Mouse (Mus musculus): Measurements from ENCODE around the gene Trim26. TPM values are rescaled to one million over a fixed set of nuclear protein-coding genes. Genes with fewer than 3 reads are reported as not detected.
A peak's percentile ranks its signal among the peaks of the same experiment; 100 is the strongest.

The Trim26 gene
- polyA plus RNA-seq, 1 experiment from 2014 or later, result 41.7 TPM

DNA sequence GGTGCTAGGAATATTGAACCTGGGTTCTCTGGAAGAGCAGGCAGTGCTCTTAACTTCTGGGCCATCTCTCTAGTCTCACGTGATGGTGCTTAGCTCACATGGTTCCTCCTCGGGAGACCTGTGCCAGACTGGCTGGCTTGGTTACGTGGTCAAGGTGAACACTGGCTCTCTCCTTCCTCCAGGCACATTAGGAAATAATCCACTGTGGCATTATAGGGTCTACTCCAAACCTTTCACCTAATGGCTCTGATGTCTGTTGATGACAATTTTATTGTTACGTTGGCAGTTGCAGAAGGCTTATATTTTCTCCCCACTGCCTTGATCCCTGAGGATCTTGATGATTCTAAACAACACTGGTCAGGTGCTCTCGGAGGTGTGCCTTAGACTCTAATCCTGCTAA, 12.0 kb downstream of the Trim26 start:
- Histone ChIP-seq H3K4me3 (ENCODE audit: low read length) (no peak overlapping the region), H3K27ac (ENCODE audit: low read length) (no peak overlapping the region), H3K27me3 (ENCODE audit: insufficient read depth, low read length) (no peaks in the 10 kb centered on the region), H3K9me3 (ENCODE audit: low read length) (no peaks in the 10 kb centered on the region), H3K4me1 (ENCODE audit: insufficient read depth, low read length) (0 out of 2 replicates have a peak, but pooled peaks cover 4% of the 10 kb centered on the region), H3K9ac (replicated peaks; ENCODE audit: low read length) (no peak overlapping the region), H3K4me2 (replicated peaks; ENCODE audit: low read depth, low read length) (no peak overlapping the region), H3K36me3 (ENCODE audit: insufficient read depth, low read length) (peaks cover 33% of the 10 kb centered on the region)
- 82% methylated on average over 5 of the region's 5 CpGs for WGBS
- no peak for ATAC-seq (ENCODE audit: low FRiP score, low TSS enrichment)

DNA sequence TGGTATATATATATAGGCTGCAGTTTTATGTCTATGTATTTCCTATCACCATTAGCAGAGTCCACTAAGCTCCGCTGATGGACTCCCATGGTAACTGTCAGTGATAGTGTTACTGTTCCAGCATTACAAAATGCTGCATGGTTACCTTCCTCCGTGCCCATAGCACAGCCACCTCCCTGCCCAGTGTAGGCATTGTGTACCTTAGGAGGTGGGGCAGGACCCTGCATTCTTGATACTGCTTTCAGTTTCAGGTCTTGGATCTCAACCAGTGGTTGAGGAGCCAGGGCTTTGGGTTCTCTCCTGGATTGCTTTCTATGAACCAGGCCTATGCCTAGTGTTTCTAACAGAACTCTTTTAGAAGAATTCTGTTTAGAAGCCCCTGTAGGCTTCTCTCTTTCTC, 13.1 kb downstream of the Trim26 start:
- Histone ChIP-seq H3K4me2 (replicated peaks; ENCODE audit: low read depth, low read length) (no peak overlapping the region), H3K9ac (replicated peaks; ENCODE audit: low read length) (no peak overlapping the region), H3K4me1 (ENCODE audit: insufficient read depth, low read length) (no peaks in the 10 kb centered on the region), H3K27ac (ENCODE audit: low read length) (no peak overlapping the region), H3K36me3 (ENCODE audit: insufficient read depth, low read length) (peaks cover 44% of the 10 kb centered on the region), H3K4me3 (ENCODE audit: low read length) (no peak overlapping the region), H3K27me3 (ENCODE audit: insufficient read depth, low read length) (no peaks in the 10 kb centered on the region), H3K9me3 (ENCODE audit: low read length) (no peaks in the 10 kb centered on the region)
- 91% methylated on average over 2 of the region's 2 CpGs for WGBS
- no peak for ATAC-seq (ENCODE audit: low FRiP score, low TSS enrichment)

DNA sequence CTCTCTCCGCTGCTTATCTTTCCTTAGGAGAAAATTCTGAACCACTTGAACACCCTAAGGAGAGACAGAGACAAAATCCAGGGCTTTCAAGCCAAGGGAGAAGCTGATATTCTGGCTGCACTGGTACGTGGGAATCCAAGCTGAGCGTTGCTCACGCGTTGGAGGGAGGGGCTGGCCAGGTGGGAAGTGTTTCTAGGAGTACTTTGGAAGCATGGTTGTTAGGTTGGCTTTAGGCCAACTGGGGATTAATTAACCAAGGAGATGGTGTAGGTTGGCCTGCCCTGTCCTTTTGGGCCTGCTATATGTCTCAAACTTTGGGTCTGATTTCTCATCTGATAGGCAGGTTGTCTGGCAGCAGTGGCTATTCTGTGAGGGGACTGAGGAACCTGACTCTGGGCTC, 14.3 kb downstream of the Trim26 start:
- no peaks in the 10 kb centered on the region for H3K4me1 ChIP-seq (ENCODE audit: insufficient read depth, low read length)
- H3K9me3 ChIP-seq (ENCODE audit: low read length), result no peaks in the 10 kb centered on the region
- no peak overlapping the region for H3K27ac ChIP-seq (ENCODE audit: low read length)
- 69% methylated on average over 5 of the region's 5 CpGs for WGBS
- ATAC-seq (ENCODE audit: low FRiP score, low TSS enrichment), result no peak
- H3K36me3 ChIP-seq (ENCODE audit: insufficient read depth, low read length), result peaks cover 54% of the 10 kb centered on the region
- H3K9ac ChIP-seq (replicated peaks; ENCODE audit: low read length), result no peak overlapping the region
- H3K4me3 ChIP-seq (ENCODE audit: low read length), result no peak overlapping the region
- H3K27me3 ChIP-seq (ENCODE audit: insufficient read depth, low read length), result no peaks in the 10 kb centered on the region
- no peak overlapping the region for H3K4me2 ChIP-seq (replicated peaks; ENCODE audit: low read depth, low read length)

DNA sequence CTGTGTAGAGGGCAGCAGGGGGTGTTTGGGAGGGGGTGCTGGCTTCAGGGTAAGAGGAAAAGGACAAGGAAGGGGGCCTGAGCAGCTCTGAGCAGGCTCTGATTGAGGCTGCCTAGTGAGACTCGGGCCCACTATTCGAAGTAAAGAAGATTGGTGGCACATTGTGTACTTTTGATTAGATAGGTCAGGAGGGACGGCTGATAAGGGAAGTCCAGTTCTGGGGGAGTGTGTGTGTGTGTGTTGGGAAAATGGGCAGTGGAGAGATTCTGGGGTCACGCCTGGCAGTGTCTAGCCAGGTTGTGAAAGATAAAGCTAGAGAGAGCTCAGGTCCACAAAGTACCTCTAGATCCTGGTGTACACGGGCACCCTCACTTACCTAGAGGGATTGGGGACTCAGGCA, 14.7 kb downstream of the Trim26 start:
- no peak overlapping the region for H3K4me2 ChIP-seq (replicated peaks; ENCODE audit: low read depth, low read length)
- H3K4me3 ChIP-seq (ENCODE audit: low read length), result no peak overlapping the region
- H3K4me1 ChIP-seq (ENCODE audit: insufficient read depth, low read length), result no peaks in the 10 kb centered on the region
- WGBS, result 84% methylated on average over 5 of the region's 5 CpGs
- H3K27ac ChIP-seq (ENCODE audit: low read length), result no peak overlapping the region
- no peak overlapping the region for H3K9ac ChIP-seq (replicated peaks; ENCODE audit: low read length)
- no peaks in the 10 kb centered on the region for H3K27me3 ChIP-seq (ENCODE audit: insufficient read depth, low read length)
- no peaks in the 10 kb centered on the region for H3K9me3 ChIP-seq (ENCODE audit: low read length)
- peaks cover 59% of the 10 kb centered on the region for H3K36me3 ChIP-seq (ENCODE audit: insufficient read depth, low read length)
- no peak for ATAC-seq (ENCODE audit: low FRiP score, low TSS enrichment)

DNA sequence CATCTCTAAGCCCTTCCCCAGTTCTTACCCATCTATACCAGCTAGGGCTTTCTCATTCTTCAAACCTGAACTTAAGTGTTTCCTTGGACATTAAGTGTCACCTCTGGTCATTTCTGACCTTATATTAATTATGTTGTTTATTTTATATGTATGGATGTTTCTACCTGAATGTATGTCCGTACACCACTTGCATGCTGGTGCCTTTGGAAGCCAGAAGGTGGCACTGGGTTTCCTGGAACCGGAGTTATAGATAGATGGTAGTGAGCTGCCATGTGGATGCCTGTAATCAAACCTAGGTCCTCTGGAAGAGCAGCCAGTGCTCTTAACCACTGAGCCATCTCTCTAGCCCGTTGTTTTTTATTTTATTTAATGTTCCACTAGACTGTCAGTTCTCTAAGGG, 18.6 kb downstream of the Trim26 start:
- Histone ChIP-seq H3K9me3 (ENCODE audit: low read length) (no peaks in the 10 kb centered on the region), H3K36me3 (ENCODE audit: insufficient read depth, low read length) (peaks cover 77% of the 10 kb centered on the region), H3K27me3 (ENCODE audit: insufficient read depth, low read length) (no peaks in the 10 kb centered on the region), H3K4me1 (ENCODE audit: insufficient read depth, low read length) (no peaks in the 10 kb centered on the region), H3K9ac (replicated peaks; ENCODE audit: low read length) (no peak overlapping the region), H3K4me3 (ENCODE audit: low read length) (no peak overlapping the region), H3K27ac (ENCODE audit: low read length) (no peak overlapping the region), H3K4me2 (replicated peaks; ENCODE audit: low read depth, low read length) (no peak overlapping the region)
- no peak for ATAC-seq (ENCODE audit: low FRiP score, low TSS enrichment)
- 88% methylated on average over 3 of the region's 3 CpGs for whole genome bisulfite sequencing

DNA sequence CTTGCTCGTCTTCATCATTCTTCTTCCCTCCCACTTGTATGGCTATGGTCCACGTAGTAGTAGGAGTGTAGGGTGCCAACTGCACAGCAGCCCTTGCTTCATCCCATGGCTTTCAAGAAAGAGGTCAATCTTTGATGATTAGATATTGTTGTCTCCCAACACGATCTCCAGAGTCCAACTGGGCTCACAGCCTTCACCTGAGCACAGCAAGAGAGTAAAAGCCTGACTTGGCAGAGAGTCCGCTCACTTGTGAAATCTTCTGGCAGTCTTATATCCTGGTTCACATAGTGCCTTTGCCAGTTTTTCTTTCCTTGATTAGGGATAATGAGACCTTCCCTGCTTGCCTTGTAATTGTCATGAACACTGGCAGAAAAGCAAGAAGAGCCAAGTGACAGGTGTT, 19.3 kb downstream of the Trim26 start:
- no peaks in the 10 kb centered on the region for H3K4me1 ChIP-seq (ENCODE audit: insufficient read depth, low read length)
- no peak for ATAC-seq (ENCODE audit: low FRiP score, low TSS enrichment)
- 93% methylated on average over 4 of the region's 4 CpGs for WGBS
- no peak overlapping the region for H3K9ac ChIP-seq (replicated peaks; ENCODE audit: low read length)
- no peak overlapping the region for H3K4me3 ChIP-seq (ENCODE audit: low read length)
- peaks cover 70% of the 10 kb centered on the region for H3K36me3 ChIP-seq (ENCODE audit: insufficient read depth, low read length)
- H3K4me2 ChIP-seq (replicated peaks; ENCODE audit: low read depth, low read length), result no peak overlapping the region
- no peaks in the 10 kb centered on the region for H3K27me3 ChIP-seq (ENCODE audit: insufficient read depth, low read length)
- no peak overlapping the region for H3K27ac ChIP-seq (ENCODE audit: low read length)
- H3K9me3 ChIP-seq (ENCODE audit: low read length), result no peaks in the 10 kb centered on the region

DNA sequence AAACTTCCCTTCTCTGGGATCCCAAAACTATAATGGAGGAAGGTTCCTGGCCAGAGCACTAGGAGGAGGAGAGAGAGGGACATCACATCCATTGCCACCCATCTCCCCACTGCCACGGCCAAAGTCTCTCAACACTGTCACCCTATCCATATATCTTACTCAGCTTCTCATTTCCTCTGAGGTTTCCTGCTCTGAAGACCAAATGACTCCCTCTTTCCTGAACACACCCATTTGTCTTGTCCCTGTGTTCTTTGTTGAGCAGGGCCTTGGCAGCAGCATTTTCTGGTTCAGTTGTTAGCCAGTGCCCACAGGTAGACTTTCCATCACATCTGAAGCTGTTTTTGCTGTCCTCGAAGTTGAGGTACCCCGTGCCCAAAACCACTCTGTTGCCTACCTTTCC, 21.2 kb downstream of the Trim26 start:
- Histone ChIP-seq H3K27me3 (ENCODE audit: insufficient read depth, low read length) (no peaks in the 10 kb centered on the region), H3K36me3 (ENCODE audit: insufficient read depth, low read length) (peaks cover 53% of the 10 kb centered on the region), H3K4me3 (ENCODE audit: low read length) (no peak overlapping the region), H3K27ac (ENCODE audit: low read length) (no peak overlapping the region), H3K4me1 (ENCODE audit: insufficient read depth, low read length) (no peaks in the 10 kb centered on the region), H3K9me3 (ENCODE audit: low read length) (no peaks in the 10 kb centered on the region), H3K4me2 (replicated peaks; ENCODE audit: low read depth, low read length) (no peak overlapping the region), H3K9ac (replicated peaks; ENCODE audit: low read length) (no peak overlapping the region)
- ATAC-seq (ENCODE audit: low FRiP score, low TSS enrichment), result no peak
- WGBS, result 78% methylated on average over 3 of the region's 3 CpGs

DNA sequence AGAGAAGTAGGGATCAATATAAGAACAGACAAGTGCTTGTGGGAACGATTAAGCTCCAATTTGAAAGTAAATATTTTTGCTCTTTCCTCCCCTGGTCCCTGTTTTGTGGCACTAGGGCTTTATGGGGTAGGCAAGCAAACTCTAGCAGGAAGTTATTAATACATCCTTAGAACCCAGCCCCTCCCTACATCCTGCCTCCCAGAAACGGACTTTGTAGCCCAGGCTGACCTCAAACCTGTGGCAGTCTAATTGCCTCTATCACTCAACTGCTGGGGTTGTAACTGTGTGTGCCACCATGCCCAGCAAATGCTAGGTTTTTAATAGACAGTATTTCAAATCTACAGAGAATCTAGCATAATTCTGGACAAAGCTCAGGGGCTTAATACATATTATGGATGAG, 24.7 kb downstream of the Trim26 start:
- no peak overlapping the region for H3K27ac ChIP-seq (ENCODE audit: low read length)
- WGBS, result 38% methylated on average over 2 of the region's 2 CpGs

DNA sequence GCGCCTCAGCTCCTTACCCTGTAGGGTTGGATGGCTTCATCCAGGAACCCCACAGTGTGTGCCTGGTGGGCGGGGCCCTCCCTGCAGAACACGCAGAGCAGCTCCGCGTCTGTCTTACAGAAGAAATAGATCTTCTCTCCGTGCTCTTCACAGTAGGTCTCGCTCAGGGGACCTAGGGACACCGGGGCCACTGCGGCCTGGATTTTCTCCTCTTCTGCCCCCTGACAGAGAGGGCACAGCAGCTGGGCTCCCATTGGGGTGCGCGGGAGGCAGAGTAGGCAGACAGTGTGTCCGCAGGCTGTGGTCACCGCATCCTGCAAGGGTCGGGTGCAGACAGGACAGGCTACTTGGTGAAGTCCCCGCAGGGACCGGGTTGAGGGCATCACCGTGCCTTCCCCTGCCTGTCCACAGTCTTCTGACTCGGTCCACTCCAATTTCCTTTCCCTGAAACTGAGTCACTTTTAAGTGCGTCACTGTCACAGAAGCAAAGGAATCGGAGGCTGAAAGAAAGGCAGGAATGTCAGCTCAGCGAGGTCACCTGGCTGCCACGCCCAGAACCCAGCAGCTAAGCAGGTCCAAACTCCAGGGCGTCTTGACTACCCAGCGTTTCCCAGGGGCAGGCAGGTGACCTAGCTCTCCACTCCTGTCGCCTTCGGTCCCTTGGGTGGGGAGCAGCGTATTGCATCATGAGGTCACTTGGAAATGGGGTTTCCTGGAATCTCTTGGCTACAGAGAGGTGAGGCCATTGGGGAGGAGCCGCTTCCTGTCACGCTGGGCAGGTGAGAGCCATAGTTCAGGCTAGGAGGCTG, 30.0 kb downstream of the Trim26 start, which contains the start of gene Trim15:
Trim15 (minus strand) TSS at position 492 of the 809 bp plus-strand sequence.
- no peaks in the 10 kb centered on the region for H3K9me3 ChIP-seq (ENCODE audit: low read length)
- peak within 1 kb of the TSS; percentile 29 for H3K4me3 ChIP-seq (ENCODE audit: low read length)
- ATAC-seq (ENCODE audit: low FRiP score, low TSS enrichment), result no peak
- H3K36me3 ChIP-seq (ENCODE audit: insufficient read depth, low read length), result no peaks in the 10 kb centered on the region
- peaks cover 4% of the 10 kb centered on the region; the same call in 1 of the 2 replicates for H3K4me1 ChIP-seq (ENCODE audit: insufficient read depth, low read length)
- no peak within 1 kb of the TSS; the same call in 1 of the 2 replicates for H3K9ac ChIP-seq (replicated peaks; ENCODE audit: low read length)
- no peak within 1 kb of the TSS for H3K27ac ChIP-seq (ENCODE audit: low read length)
- H3K27me3 ChIP-seq (ENCODE audit: insufficient read depth, low read length), result peaks cover 26% of the 10 kb centered on the region
- 10% methylated on average over 29 of the region's 29 CpGs for WGBS
- H3K4me2 ChIP-seq (replicated peaks; ENCODE audit: low read depth, low read length), result peak within 1 kb of the TSS; percentile 47

More for the DNA sequence above, 24.7 kb downstream of the Trim26 start:
- Histone ChIP-seq H3K4me1 (ENCODE audit: insufficient read depth, low read length) (peaks cover 2% of the 10 kb centered on the region; the same call in 1 of the 2 replicates), H3K36me3 (ENCODE audit: insufficient read depth, low read length) (peaks cover 19% of the 10 kb centered on the region), H3K4me3 (ENCODE audit: low read length) (no peak overlapping the region), H3K27me3 (ENCODE audit: insufficient read depth, low read length) (peaks cover 16% of the 10 kb centered on the region), H3K9ac (replicated peaks; ENCODE audit: low read length) (no peak overlapping the region), H3K9me3 (ENCODE audit: low read length) (no peaks in the 10 kb centered on the region), H3K4me2 (replicated peaks; ENCODE audit: low read depth, low read length) (no peak overlapping the region)
- ATAC-seq (ENCODE audit: low FRiP score, low TSS enrichment), result no peak

DNA sequence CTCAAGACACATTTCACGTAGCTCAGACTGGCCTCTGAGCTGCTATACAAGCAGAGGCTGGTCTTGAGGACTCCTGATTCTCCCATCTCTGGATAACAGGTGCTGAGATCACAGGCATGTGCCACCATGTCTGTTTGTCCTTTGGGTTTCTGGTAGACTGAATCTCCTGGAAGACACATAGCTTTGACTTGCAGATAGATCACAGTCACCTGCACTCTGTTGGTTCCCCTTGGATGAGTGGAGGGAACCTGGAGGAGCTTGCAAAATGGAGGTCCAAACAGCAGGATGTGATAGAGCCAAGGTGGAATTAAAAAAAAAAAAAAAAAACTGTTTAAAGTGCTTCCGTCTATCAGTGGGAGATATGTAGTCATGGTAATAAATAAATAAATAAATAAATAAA, 31.9 kb downstream of the Trim26 start:
- Histone ChIP-seq H3K4me3 (ENCODE audit: low read length) (no peak overlapping the region), H3K27ac (ENCODE audit: low read length) (no peak overlapping the region)
- 90% methylated on average over 2 of the region's 2 CpGs for WGBS

More for the DNA sequence above, 31.9 kb downstream of the Trim26 start:
- no peak overlapping the region for H3K4me2 ChIP-seq (replicated peaks; ENCODE audit: low read depth, low read length)
- H3K9me3 ChIP-seq (ENCODE audit: low read length), result no peaks in the 10 kb centered on the region
- H3K36me3 ChIP-seq (ENCODE audit: insufficient read depth, low read length), result no peaks in the 10 kb centered on the region
- ATAC-seq (ENCODE audit: low FRiP score, low TSS enrichment), result no peak
- peaks cover 26% of the 10 kb centered on the region for H3K27me3 ChIP-seq (ENCODE audit: insufficient read depth, low read length)
- H3K4me1 ChIP-seq (ENCODE audit: insufficient read depth, low read length), result peaks cover 4% of the 10 kb centered on the region; the same call in 1 of the 2 replicates
- H3K9ac ChIP-seq (replicated peaks; ENCODE audit: low read length), result no peak overlapping the region

Data from kidney, embryonic 16.5 days (tissue).